Mouse (Mus musculus) lung, embryonic 14.5 days (tissue): ENCODE measurements around the gene Cd81. TPM values are rescaled to one million over a fixed set of nuclear protein-coding genes. Genes with fewer than 3 reads are reported as not detected.

Source experiments
- ATAC-seq: fragments of 200-750 bp; cut with Nextera tagmentation; 2 replicates; pipeline ENCODE4 v1.8.0; 2017; ENCODE audit warnings: mild to moderate bottlenecking, moderate TSS enrichment, moderate library complexity; ENCODE audit not compliant: insufficient read depth
- DNase-seq: peaks from one replicate; pipeline ENCODE4 v3.0.0-alpha.2; 2015
- H3K27ac ChIP-seq: fragments of 300-500 bp; sonication (generic); 2 replicates; pipeline ENCODE4 v1.5.1; 2014; ENCODE audit warnings: low read depth, mild to moderate bottlenecking, moderate library complexity
- H3K27me3 ChIP-seq: fragments of 300-500 bp; sonication (generic); 2 replicates; pipeline ENCODE4 v1.6.1; 2014; ENCODE audit warnings: low read length, control low read depth; ENCODE audit not compliant: insufficient read depth
- H3K36me3 ChIP-seq: fragments of 300-500 bp; sonication (generic); 2 replicates; pipeline ENCODE4 v1.6.1; 2014; ENCODE audit warnings: control low read depth; ENCODE audit not compliant: insufficient read depth
- H3K4me1 ChIP-seq: fragments of 300-500 bp; sonication (generic); 2 replicates; pipeline ENCODE4 v1.6.1; 2014; ENCODE audit warnings: antibody characterized with exemption, control low read depth; ENCODE audit not compliant: insufficient read depth
- H3K4me2 ChIP-seq: fragments of 300-500 bp; sonication (generic); 2 replicates; pipeline ENCODE4 v1.6.1; 2014; ENCODE audit warnings: mild to moderate bottlenecking
- H3K4me3 ChIP-seq: fragments of 300-500 bp; sonication (generic); 2 replicates; pipeline ENCODE4 v1.5.1; 2014; ENCODE audit warnings: low read depth, low read length
- H3K9ac ChIP-seq: fragments of 300-500 bp; sonication (generic); 2 replicates; pipeline ENCODE4 v1.6.1; 2014
- H3K9me3 ChIP-seq: fragments of 300-500 bp; sonication (generic); 2 replicates; pipeline ENCODE4 v1.6.1; 2016; ENCODE audit warnings: low read depth, low read length, control low read depth
- CTCF ChIP-seq: IDR thresholded peaks from 2 replicates; pipeline ENCODE4 v1.5.1; 2016; ENCODE audit warnings: antibody characterized with exemption, low read depth
- WGBS: fragments of 180-500 bp; shearing (Covaris S2); extraction: QIAGEN DNeasy Blood & Tissue Kit; methylation state at CpG from one replicate; pipeline ENCODE4 v1.1.7; 2014; 5-methylcytosine and 5-hydroxymethylcytosine counted together
- polyA plus RNA-seq: library from polyadenylated mRNA; unstranded; fragments of >200 nt; fragmentation: Nextera tagmentation; extraction: Ambion mirVana; gene quantifications from 2 replicates; pipeline ENCODE4 v1.2.1, GENCODE M21; 2014

Cd81 gene
- polyA plus RNA-seq, 1 experiment from 2014 or later: 667 TPM

GRCm38 (mm10) chr7:143070506-143071070 is 18.0 kb downstream of the Cd81 start:
- no peaks in the 10 kb centered on the region for H3K9me3 ChIP-seq
- no peak overlapping the region for H3K27ac ChIP-seq
- peaks cover 9% of the 10 kb centered on the region for H3K4me1 ChIP-seq
- 83% methylated on average over 10 of the region's 10 CpGs for WGBS
- H3K36me3 ChIP-seq: peaks cover 43% of the 10 kb centered on the region
- H3K9ac ChIP-seq: peak overlapping the region; percentile 87
- no peaks in the 10 kb centered on the region for H3K27me3 ChIP-seq
- H3K4me3 ChIP-seq: peak overlapping the region; percentile 66
- DNase-seq: no peak
- no peak for ATAC-seq
- H3K4me2 ChIP-seq: peak overlapping the region; percentile 84
- TF ChIP-seq CTCF: no peak

DNA sequence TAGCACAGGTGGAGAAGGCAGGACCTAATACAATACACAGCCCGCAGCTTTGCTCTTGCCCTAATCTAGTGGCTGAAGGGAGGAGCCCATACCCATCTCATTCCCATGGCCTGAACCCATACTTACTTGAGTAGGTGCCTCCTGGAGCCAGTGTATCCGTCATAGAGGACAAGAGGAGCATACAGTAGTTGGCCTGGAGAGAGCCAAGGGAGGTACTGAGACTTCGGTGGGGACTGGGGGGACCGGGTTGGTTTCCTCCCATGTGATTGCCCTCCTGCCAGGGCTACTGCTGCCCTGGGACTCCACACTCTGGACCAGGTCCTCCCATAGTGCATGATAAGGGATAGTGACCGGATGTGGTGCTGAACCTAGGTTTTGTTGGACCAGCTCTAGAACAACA is 20.1 kb downstream of the Cd81 start:
- H3K4me3 ChIP-seq: no peak overlapping the region
- H3K4me1 ChIP-seq: peaks cover 9% of the 10 kb centered on the region
- WGBS: 81% methylated on average over 5 of the region's 5 CpGs
- no peak for TF ChIP-seq CTCF
- H3K9me3 ChIP-seq: no peaks in the 10 kb centered on the region
- DNase-seq (no peak), ATAC-seq (no peak)
- H3K27ac ChIP-seq: no peak overlapping the region
- H3K36me3 ChIP-seq: peaks cover 25% of the 10 kb centered on the region
- H3K27me3 ChIP-seq: no peaks in the 10 kb centered on the region
- H3K9ac ChIP-seq: no peak overlapping the region
- no peak overlapping the region for H3K4me2 ChIP-seq

DNA sequence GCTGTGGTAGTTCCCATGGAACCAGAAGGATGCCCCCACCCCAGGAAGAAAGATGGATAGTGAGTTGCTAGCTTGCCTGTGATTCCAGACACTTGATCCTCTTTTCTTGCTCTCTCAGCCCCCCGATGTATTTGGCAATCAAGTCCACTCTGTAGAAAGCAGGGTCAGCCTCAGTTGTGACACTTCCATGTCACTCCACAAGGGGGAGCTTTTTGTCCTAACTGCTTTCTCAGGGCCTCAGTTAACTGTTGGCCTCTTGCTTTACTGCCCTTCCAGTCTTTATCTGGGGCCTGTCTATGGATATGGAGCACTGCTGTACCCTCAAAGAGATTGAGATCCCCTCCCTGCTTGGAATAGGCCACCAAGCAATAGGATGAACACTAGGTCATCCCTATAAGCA is 20.5 kb downstream of the Cd81 start:
- Histone ChIP-seq H3K4me1 (peaks cover 9% of the 10 kb centered on the region), H3K4me3 (no peak overlapping the region), H3K27me3 (no peaks in the 10 kb centered on the region), H3K27ac (no peak overlapping the region), H3K4me2 (no peak overlapping the region), H3K9me3 (no peaks in the 10 kb centered on the region), H3K36me3 (peaks cover 20% of the 10 kb centered on the region), H3K9ac (no peak overlapping the region)
- TF ChIP-seq CTCF: peak; percentile 73
- DNase-seq (peak; percentile 79), ATAC-seq (no peak)
- 47% methylated on average over 1 of the region's 1 CpGs for WGBS

GRCm38 (mm10) chr7:143075394-143075793 is 22.9 kb downstream of the Cd81 start:
- H3K9ac ChIP-seq: no peak overlapping the region
- no peak for TF ChIP-seq CTCF
- H3K36me3 ChIP-seq: peaks cover 14% of the 10 kb centered on the region; the same call in 1 of the 2 replicates
- H3K4me1 ChIP-seq: peaks cover 3% of the 10 kb centered on the region
- H3K9me3 ChIP-seq: no peaks in the 10 kb centered on the region
- H3K4me3 ChIP-seq: no peak overlapping the region
- no peak overlapping the region for H3K27ac ChIP-seq
- DNase-seq (no peak), ATAC-seq (no peak)
- no peaks in the 10 kb centered on the region for H3K27me3 ChIP-seq
- H3K4me2 ChIP-seq: no peak overlapping the region
- 57% methylated on average over 5 of the region's 5 CpGs for WGBS

- ATAC-seq (no peak), DNase-seq (no peak)
- TF ChIP-seq CTCF: no peak
- no peak overlapping the region for H3K4me2 ChIP-seq
- H3K4me1 ChIP-seq: no peaks in the 10 kb centered on the region
- 73% methylated on average over 2 of the region's 2 CpGs for WGBS
- no peaks in the 10 kb centered on the region for H3K9me3 ChIP-seq
- no peak overlapping the region for H3K9ac ChIP-seq
- H3K4me3 ChIP-seq: no peak overlapping the region
- no peak overlapping the region for H3K27ac ChIP-seq
- 0 out of 2 replicates have a peak, but pooled peaks cover 3% of the 10 kb centered on the region for H3K36me3 ChIP-seq
- no peaks in the 10 kb centered on the region for H3K27me3 ChIP-seq
Measured at GRCm38 (mm10) chr7:143077351-143077750, 24.8 kb downstream of the Cd81 start.

- 0 out of 2 replicates have a peak, but pooled peaks cover 3% of the 10 kb centered on the region for H3K36me3 ChIP-seq
- H3K27me3 ChIP-seq: no peaks in the 10 kb centered on the region
- no peak overlapping the region for H3K4me2 ChIP-seq
- DNase-seq (no peak), ATAC-seq (no peak)
- H3K9ac ChIP-seq: no peak overlapping the region
- no peak overlapping the region for H3K4me3 ChIP-seq
- WGBS: 70% methylated on average over 6 of the region's 6 CpGs
- no peak for TF ChIP-seq CTCF
- H3K4me1 ChIP-seq: no peaks in the 10 kb centered on the region
- H3K27ac ChIP-seq: no peak overlapping the region
- no peaks in the 10 kb centered on the region for H3K9me3 ChIP-seq
Measured at GRCm38 (mm10) chr7:143082024-143082423, 29.5 kb downstream of the Cd81 start.

GRCm38 (mm10) chr7:143083708-143084107 is 31.2 kb downstream of the Cd81 start:
- Histone ChIP-seq H3K4me1 (no peaks in the 10 kb centered on the region), H3K36me3 (no peaks in the 10 kb centered on the region), H3K27me3 (no peaks in the 10 kb centered on the region), H3K27ac (no peak overlapping the region), H3K4me2 (no peak overlapping the region), H3K9ac (no peak overlapping the region), H3K9me3 (no peaks in the 10 kb centered on the region), H3K4me3 (no peak overlapping the region)
- DNase-seq: no peak
- no peak for ATAC-seq
- no peak for TF ChIP-seq CTCF
- WGBS: 81% methylated on average over 2 of the region's 2 CpGs

DNA sequence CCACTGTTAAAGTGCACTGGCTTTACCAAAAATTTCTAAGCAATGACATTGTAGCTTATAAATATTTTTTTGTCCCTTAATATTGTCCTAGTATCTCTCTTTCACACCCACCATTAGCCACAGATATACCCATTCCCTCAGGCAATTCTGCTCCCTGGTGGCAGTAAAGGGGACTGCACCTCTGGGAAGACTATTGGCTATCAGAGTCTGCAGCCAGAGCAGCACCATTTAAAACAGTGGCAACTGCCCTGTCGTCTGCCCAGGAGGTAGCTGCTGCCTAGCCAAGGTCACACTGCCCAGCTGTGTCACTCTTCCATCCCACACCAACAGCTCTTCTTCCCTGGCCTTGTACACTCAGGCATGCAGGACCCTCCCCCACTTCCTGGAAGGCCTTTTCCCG is 33.8 kb downstream of the Cd81 start:
- Histone ChIP-seq H3K4me2 (peak overlapping the region; percentile 40), H3K4me1 (no peaks in the 10 kb centered on the region), H3K4me3 (peak overlapping the region; percentile 10; the same call in 1 of the 2 replicates), H3K9ac (no peak overlapping the region), H3K27ac (peak overlapping the region; percentile 69; the same call in 1 of the 2 replicates), H3K27me3 (no peaks in the 10 kb centered on the region), H3K36me3 (no peaks in the 10 kb centered on the region), H3K9me3 (no peaks in the 10 kb centered on the region)
- DNase-seq (peak; percentile 88), ATAC-seq (peak; percentile 10; the same call in 1 of the 2 replicates)
- WGBS: 44% methylated on average over 2 of the region's 2 CpGs
- peak; percentile 92 for TF ChIP-seq CTCF
